Mouse (Mus musculus) layer of hippocampus, adult 8-10 months (tissue): ENCODE results near the gene Mybbp1a. TPM values are rescaled to one million over a fixed set of nuclear protein-coding genes. Genes with fewer than 3 reads are reported as not detected.
A peak's percentile ranks its signal among the peaks of the same experiment; 100 is the strongest.
"Not testable (repeated sequence)": the region's sequence is repeated elsewhere in the genome, so short reads cannot be mapped to it uniquely, and the experiment has no call there.

Source experiments
- DNase-seq, 2 experiments: peaks; one replicate each; pipeline ENCODE4 v3.0.0; 2022; ENCODE audit warnings: low spot score in 2 of 2
- total RNA-seq, 4 experiments: library from RNA; stranded (reverse); gene quantifications; 2 replicates each; pipeline ENCODE4 v1.2.4; 2022

Gene Mybbp1a
- total RNA-seq, 4 experiments from 2014 or later = 55.2 to 64.5 (median 57.8) TPM

- DNase-seq = no peak
These were observed 28.1 kb upstream of the Mybbp1a start for GRCm38 (mm10) chr11:72413016-72413415.

GRCm38 (mm10) chr11:72413601-72414190 is 27.5 kb upstream of the Mybbp1a start:
- DNase-seq = no peak

- no peak for DNase-seq
These were observed 26.0 kb upstream of the Mybbp1a start for GRCm38 (mm10) chr11:72415155-72415554.

- no peak for DNase-seq
These were observed 24.5 kb upstream of the Mybbp1a start for GRCm38 (mm10) chr11:72416666-72417065.

- DNase-seq = no peak
These were observed 23.8 kb upstream of the Mybbp1a start for GRCm38 (mm10) chr11:72417376-72417775.

- no peak for DNase-seq
These were observed 22.9 kb upstream of the Mybbp1a start for GRCm38 (mm10) chr11:72418227-72418626.

- DNase-seq = no peak
These were observed 22.1 kb upstream of the Mybbp1a start for GRCm38 (mm10) chr11:72419006-72419405.

GRCm38 (mm10) chr11:72420460-72421122 is 20.6 kb upstream of the Mybbp1a start:
- DNase-seq = no peak

- no peak for DNase-seq
These were observed 19.5 kb upstream of the Mybbp1a start for GRCm38 (mm10) chr11:72421518-72422278.

GRCm38 (mm10) chr11:72423686-72424085 is 17.5 kb upstream of the Mybbp1a start:
- no peak for DNase-seq

GRCm38 (mm10) chr11:72425201-72425600 is 16.0 kb upstream of the Mybbp1a start:
- no peak for DNase-seq

- no peak for DNase-seq
These were observed 14.3 kb upstream of the Mybbp1a start for GRCm38 (mm10) chr11:72426884-72427283.

- peak in 1 of 2 experiments; percentile 81 for DNase-seq
These were observed 12.5 kb upstream of the Mybbp1a start for GRCm38 (mm10) chr11:72428694-72429093.

GRCm38 (mm10) chr11:72429288-72429690 is 11.9 kb upstream of the Mybbp1a start:
- peak in 1 of 2 experiments; percentile 79 for DNase-seq

- not testable (repeated sequence) for DNase-seq
These were observed 10.7 kb upstream of the Mybbp1a start for GRCm38 (mm10) chr11:72430311-72431068.

GRCm38 (mm10) chr11:72434963-72435693 is 6.0 kb upstream of the Mybbp1a start, which contains the start of gene Ggt6:
TSS of gene Ggt6 (plus strand) at chr11:72435526.
- DNase-seq = no peak

- no peak for DNase-seq
These were observed 5.5 kb upstream of the Mybbp1a start for GRCm38 (mm10) chr11:72435694-72436045.

GRCm38 (mm10) chr11:72436271-72436670 is 4.9 kb upstream of the Mybbp1a start:
- DNase-seq = peak; percentile 23 to 61

- peak; percentile 54 to 56 for DNase-seq
These were observed 4.2 kb upstream of the Mybbp1a start for GRCm38 (mm10) chr11:72436756-72437650.

- DNase-seq = no peak
These were observed 2.7 kb upstream of the Mybbp1a start for GRCm38 (mm10) chr11:72438411-72438810.
